Mouse (Mus musculus): ENCODE measurements around the gene Vangl1. TPM values are rescaled to one million over a fixed set of nuclear protein-coding genes. Genes with fewer than 3 reads are reported as not detected.

Vangl1 gene
- polyA plus RNA-seq, 2 experiments = 62.2 to 62.8 TPM

DNA sequence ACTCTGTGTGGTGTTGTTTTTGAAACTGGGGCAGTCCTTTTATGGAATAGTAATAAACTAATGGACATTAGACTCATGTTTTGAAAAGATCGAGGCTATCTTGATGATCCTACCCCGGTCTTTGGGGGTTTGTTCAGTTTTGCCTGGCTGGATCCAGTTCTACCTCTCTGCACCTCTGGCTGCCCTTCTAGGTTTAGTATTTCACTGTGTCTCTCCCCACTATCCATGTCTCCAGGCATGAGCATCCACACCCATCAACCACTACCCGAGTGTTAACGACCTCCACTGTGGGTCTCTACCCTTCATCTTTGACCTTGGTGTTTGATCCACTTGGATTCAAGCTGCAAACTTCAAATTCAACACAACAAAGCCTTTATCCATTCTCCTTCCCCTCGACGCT, 58.1 kb downstream of the Vangl1 start:
- H3K27ac ChIP-seq = no peak overlapping the region
- 80% methylated on average over 6 of the region's 6 CpGs for WGBS (ENCODE audit: insufficient replicate concordance)
- DNase-seq (ENCODE audit: low read depth in 3 of 3, low spot score in 3 of 3) = no peak

DNA sequence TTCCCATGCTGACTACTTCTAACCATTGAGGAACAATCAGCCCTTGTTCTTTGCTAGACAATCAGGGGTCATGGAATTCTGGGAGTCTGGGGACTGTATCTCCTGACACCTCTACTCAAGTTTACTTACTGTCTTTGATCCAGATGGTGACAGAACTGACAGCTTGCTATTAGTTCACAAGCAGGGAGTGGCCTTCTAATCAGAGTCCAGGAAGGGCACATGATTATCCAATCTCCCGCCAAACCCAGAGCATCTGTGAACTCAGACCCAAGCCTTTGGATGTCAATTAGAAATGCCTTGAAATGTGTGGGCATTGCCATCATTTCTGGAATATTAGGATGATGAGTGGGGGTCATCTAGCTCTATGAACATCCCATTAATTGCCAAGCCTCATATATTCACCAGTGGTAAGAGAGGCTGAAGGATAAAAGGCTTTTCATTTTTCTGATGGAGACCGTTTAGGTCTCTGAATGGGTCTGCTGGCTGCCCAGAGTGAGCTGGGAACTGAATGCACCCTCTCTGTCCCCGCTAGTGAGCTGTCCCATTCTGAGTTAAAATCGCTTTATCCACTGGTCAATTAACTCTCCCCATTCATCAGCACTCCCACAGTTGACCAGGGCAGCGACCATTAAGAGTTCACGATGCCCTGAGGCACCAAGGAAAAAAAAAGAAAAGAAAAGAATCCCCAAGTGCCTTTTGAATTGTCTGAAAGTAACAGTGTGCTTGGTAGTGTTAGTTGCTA, 58.7 kb downstream of the Vangl1 start:
- Histone ChIP-seq H3K4me1 (replicated peaks; ENCODE audit: control insufficient read depth in 2 of 2, insufficient read depth in 2 of 2, low read length in 1 of 2) (peaks cover 49 to 54% of the 10 kb centered on the region in 2 experiments), H3K27ac (peak overlapping the region; percentile 93), H3K9ac (replicated peaks) (peak overlapping the region; percentile 40; the same call in 1 of the 2 replicates), H3K4me3 (ENCODE audit: insufficient read depth in 1 of 2, low read depth in 2 of 2, low read length in 2 of 2) (no peak overlapping the region), H3K36me3 (replicated peaks; ENCODE audit: control insufficient read depth, insufficient read depth, low read depth) (no peaks in the 10 kb centered on the region), H3K9me3 (ENCODE audit: control insufficient read depth, low read length) (no peaks in the 10 kb centered on the region), H3K27me3 (ENCODE audit: control insufficient read depth, insufficient read depth, low read length) (no peaks in the 10 kb centered on the region), H3K4me2 (ENCODE audit: low read depth) (peak overlapping the region; percentile 54)
- DNase-seq (ENCODE audit: low read depth in 3 of 3, low spot score in 3 of 3) (peak in 2 of 3 experiments; percentile 58 to 63), ATAC-seq (ENCODE audit: insufficient read depth) (peak; percentile 32)
- 67% methylated on average over 6 of the region's 6 CpGs for WGBS (ENCODE audit: insufficient replicate concordance)
- TF ChIP-seq CTCF (IDR thresholded peaks at IDR 0.05; ENCODE audit: low read depth) (no peak), EP300 (IDR thresholded peaks at IDR 0.05; ENCODE audit: low read depth) (peak; percentile 75)

More for the DNA sequence above, 58.1 kb downstream of the Vangl1 start:
- no peaks in the 10 kb centered on the region for H3K36me3 ChIP-seq (replicated peaks; ENCODE audit: control insufficient read depth, insufficient read depth, low read depth)
- no peaks in the 10 kb centered on the region for H3K27me3 ChIP-seq (ENCODE audit: control insufficient read depth, insufficient read depth, low read length)
- no peaks in the 10 kb centered on the region for H3K9me3 ChIP-seq (ENCODE audit: control insufficient read depth, low read length)
- peaks cover 49 to 54% of the 10 kb centered on the region in 2 experiments for H3K4me1 ChIP-seq (replicated peaks; ENCODE audit: control insufficient read depth in 2 of 2, insufficient read depth in 2 of 2, low read length in 1 of 2)
- H3K4me3 ChIP-seq (ENCODE audit: insufficient read depth in 1 of 2, low read depth in 2 of 2, low read length in 2 of 2) = no peak overlapping the region
- ATAC-seq (ENCODE audit: insufficient read depth) = no peak
- TF ChIP-seq CTCF (IDR thresholded peaks at IDR 0.05; ENCODE audit: low read depth) (no peak), EP300 (IDR thresholded peaks at IDR 0.05; ENCODE audit: low read depth) (no peak)
- no peak overlapping the region for H3K9ac ChIP-seq (replicated peaks)
- no peak overlapping the region for H3K4me2 ChIP-seq (ENCODE audit: low read depth)

DNA sequence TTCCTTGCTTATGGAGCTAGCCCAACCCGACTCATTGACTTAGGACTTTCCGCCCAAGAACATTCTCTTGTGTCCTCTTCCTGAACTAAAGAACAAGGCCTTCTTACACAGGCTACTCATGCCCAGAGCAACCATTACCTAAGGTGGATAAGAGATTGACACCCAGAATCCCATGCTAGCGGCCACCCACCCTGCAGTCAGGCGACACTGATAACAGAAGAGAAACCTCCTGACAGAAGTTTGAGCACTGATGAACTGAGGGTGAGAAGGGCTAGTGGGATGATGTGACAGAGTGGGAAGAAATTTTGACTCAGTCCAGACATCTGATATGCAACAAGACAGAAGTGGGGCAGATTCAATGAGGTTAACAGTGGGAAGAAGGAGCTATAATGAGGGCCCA, 60.1 kb downstream of the Vangl1 start:
- H3K27ac ChIP-seq = peak overlapping the region; percentile 93
- H3K4me2 ChIP-seq (ENCODE audit: low read depth) = peak overlapping the region; percentile 54
- H3K27me3 ChIP-seq (ENCODE audit: control insufficient read depth, insufficient read depth, low read length) = no peaks in the 10 kb centered on the region
- DNase-seq (ENCODE audit: low read depth in 3 of 3, low spot score in 3 of 3) (peak; percentile 70 to 75 (median 73)), ATAC-seq (ENCODE audit: insufficient read depth) (peak; percentile 88)
- no peaks in the 10 kb centered on the region for H3K36me3 ChIP-seq (replicated peaks; ENCODE audit: control insufficient read depth, insufficient read depth, low read depth)
- TF ChIP-seq CTCF (IDR thresholded peaks at IDR 0.05; ENCODE audit: low read depth) (no peak), EP300 (IDR thresholded peaks at IDR 0.05; ENCODE audit: low read depth) (peak; percentile 79)
- H3K9me3 ChIP-seq (ENCODE audit: control insufficient read depth, low read length) = no peaks in the 10 kb centered on the region
- no peak overlapping the region for H3K4me3 ChIP-seq (ENCODE audit: insufficient read depth in 1 of 2, low read depth in 2 of 2, low read length in 2 of 2)
- peak overlapping the region; percentile 48 for H3K9ac ChIP-seq (replicated peaks)
- H3K4me1 ChIP-seq (replicated peaks; ENCODE audit: control insufficient read depth in 2 of 2, insufficient read depth in 2 of 2, low read length in 1 of 2) = peaks cover 49 to 53% of the 10 kb centered on the region in 2 experiments
- WGBS (ENCODE audit: insufficient replicate concordance) = 42% methylated on average over 4 of the region's 4 CpGs

DNA sequence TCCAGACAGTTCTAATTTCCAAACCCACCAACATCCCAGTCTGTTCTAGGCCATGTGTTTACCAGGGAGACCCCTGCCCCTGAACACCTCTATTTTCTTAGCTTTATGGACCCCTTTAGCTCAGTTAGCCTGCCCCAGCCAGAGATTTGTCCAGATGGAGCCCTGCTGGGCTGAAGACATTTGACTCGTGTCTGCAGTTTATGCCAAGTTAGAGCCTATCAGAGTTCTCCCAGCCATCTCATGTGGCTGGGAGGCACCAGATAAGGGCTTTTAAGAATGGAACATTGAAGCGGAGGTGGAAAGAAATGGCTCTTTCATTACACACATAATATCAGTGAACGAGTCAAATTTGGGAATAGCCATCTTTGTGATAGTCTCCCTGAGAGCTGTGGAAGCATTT, 61.0 kb downstream of the Vangl1 start:
- Histone ChIP-seq H3K27me3 (ENCODE audit: control insufficient read depth, insufficient read depth, low read length) (no peaks in the 10 kb centered on the region), H3K4me1 (replicated peaks; ENCODE audit: control insufficient read depth in 2 of 2, insufficient read depth in 2 of 2, low read length in 1 of 2) (peaks cover 46 to 51% of the 10 kb centered on the region in 2 experiments), H3K4me2 (ENCODE audit: low read depth) (peak overlapping the region; percentile 54), H3K9me3 (ENCODE audit: control insufficient read depth, low read length) (no peaks in the 10 kb centered on the region), H3K4me3 (ENCODE audit: insufficient read depth in 1 of 2, low read depth in 2 of 2, low read length in 2 of 2) (no peak overlapping the region), H3K9ac (replicated peaks) (peak overlapping the region; percentile 47), H3K27ac (peak overlapping the region; percentile 93), H3K36me3 (replicated peaks; ENCODE audit: control insufficient read depth, insufficient read depth, low read depth) (no peaks in the 10 kb centered on the region)
- 14% methylated on average over 3 of the region's 3 CpGs for WGBS (ENCODE audit: insufficient replicate concordance)
- DNase-seq (ENCODE audit: low read depth in 3 of 3, low spot score in 3 of 3) (peak; percentile 75 to 76 (median 76)), ATAC-seq (ENCODE audit: insufficient read depth) (peak; percentile 74)
- TF ChIP-seq CTCF (IDR thresholded peaks at IDR 0.05; ENCODE audit: low read depth) (no peak), EP300 (IDR thresholded peaks at IDR 0.05; ENCODE audit: low read depth) (peak; percentile 87)

DNA sequence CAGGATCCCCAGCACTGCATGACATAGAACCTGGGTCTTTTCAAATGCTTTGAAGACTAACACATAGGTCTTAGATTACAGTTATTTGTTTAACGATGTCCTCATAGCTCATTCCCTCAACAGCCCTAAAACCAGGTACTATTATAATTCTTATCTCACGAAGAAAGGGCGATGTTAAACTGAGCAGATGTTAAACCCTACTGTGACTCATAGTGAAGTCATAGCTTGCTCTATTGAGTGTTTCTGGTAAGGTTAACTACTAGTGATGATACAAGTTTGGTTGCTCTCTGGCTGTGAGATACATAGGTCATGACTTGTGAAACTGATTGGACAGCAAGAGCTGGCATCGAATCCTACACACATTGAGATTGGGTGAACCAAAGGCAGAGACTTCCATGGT, 61.5 kb downstream of the Vangl1 start:
- DNase-seq (ENCODE audit: low read depth in 3 of 3, low spot score in 3 of 3) (no peak), ATAC-seq (ENCODE audit: insufficient read depth) (no peak)
- H3K27me3 ChIP-seq (ENCODE audit: control insufficient read depth, insufficient read depth, low read length) = no peaks in the 10 kb centered on the region
- H3K4me3 ChIP-seq (ENCODE audit: insufficient read depth in 1 of 2, low read depth in 2 of 2, low read length in 2 of 2) = no peak overlapping the region
- TF ChIP-seq CTCF (IDR thresholded peaks at IDR 0.05; ENCODE audit: low read depth) = no peak
- no peak for TF ChIP-seq EP300 (IDR thresholded peaks at IDR 0.05; ENCODE audit: low read depth)
- no peak overlapping the region for H3K9ac ChIP-seq (replicated peaks)
- H3K27ac ChIP-seq = peak overlapping the region; percentile 93
- no peaks in the 10 kb centered on the region for H3K9me3 ChIP-seq (ENCODE audit: control insufficient read depth, low read length)
- peaks cover 45 to 48% of the 10 kb centered on the region in 2 experiments for H3K4me1 ChIP-seq (replicated peaks; ENCODE audit: control insufficient read depth in 2 of 2, insufficient read depth in 2 of 2, low read length in 1 of 2)
- H3K4me2 ChIP-seq (ENCODE audit: low read depth) = peak overlapping the region; percentile 54
- 87% methylated on average over 4 of the region's 4 CpGs for WGBS (ENCODE audit: insufficient replicate concordance)
- H3K36me3 ChIP-seq (replicated peaks; ENCODE audit: control insufficient read depth, insufficient read depth, low read depth) = no peaks in the 10 kb centered on the region

All from liver, embryonic 14.5 days (tissue).